Mouse (Mus musculus): ENCODE measurements around the gene Ttn.

DNA sequence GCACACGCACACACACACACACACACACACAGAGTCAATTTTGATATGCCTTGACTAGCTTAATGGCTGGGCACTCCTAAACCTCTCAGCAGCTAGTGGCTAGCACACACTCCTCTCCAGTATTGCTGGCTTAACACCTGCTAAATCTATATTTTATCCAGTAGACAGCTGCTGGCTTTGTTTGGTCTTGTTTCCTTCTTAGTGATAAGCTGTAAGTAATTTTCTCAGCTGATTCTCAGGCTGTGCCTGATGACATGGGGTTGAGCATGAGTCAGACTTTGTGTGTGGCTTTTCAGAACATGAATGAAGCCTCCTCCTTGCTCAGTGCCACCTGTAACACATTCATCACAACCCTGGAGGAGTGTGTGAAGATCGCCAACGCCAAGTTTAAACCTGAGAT lies 295.4 kb downstream of the Ttn start:
- TF ChIP-seq TAL1 (IDR thresholded peaks at IDR 0.05; ENCODE audit: low read length) = no peak
- no peak for TF ChIP-seq GATA1 (IDR thresholded peaks at IDR 0.05; ENCODE audit: low read length)
